ENCODE assay signal across 11 mouse cellular contexts in genomic region chr12:79902163-79902562, GRCm38 (mm10).
DNase-seq lines count a peak whose midpoint lies in the region; ATAC-seq lines count a peak whose summit lies in the region.
"Had no signal": no experiment of that assay in that cellular context is flagged by ENCODE, and none has a peak within 500 bp of the region (broad histone marks: within the 10 kb centered on the region; RNA-seq: fewer than 3 reads in every experiment).

No protein-coding gene starts in this region.

- H3K9ac ChIP-seq in hindbrain, embryonic 12.5 days = no peak overlapping the region
- H3K9ac ChIP-seq in hindbrain, embryonic 11.5 days (ENCODE audit: low read depth, low read length) = no peak overlapping the region
- no peak overlapping the region; the same call in 1 of the 2 replicates for H3K9ac ChIP-seq in midbrain, embryonic 11.5 days (ENCODE audit: low read length)
- H3K9ac ChIP-seq in intestine, embryonic 16.5 days (ENCODE audit: low read depth, low read length) = no peak overlapping the region
- no peak overlapping the region for H3K9ac ChIP-seq in stomach, embryonic 16.5 days (ENCODE audit: low read length)

- 47% methylated on average over 7 of the region's 7 CpGs for WGBS in hindbrain, embryonic 12.5 days
- 52% methylated on average over 7 of the region's 7 CpGs for WGBS in hindbrain, embryonic 11.5 days
- 54% methylated on average over 7 of the region's 7 CpGs for WGBS in midbrain, embryonic 10.5 days
- 54% methylated on average over 7 of the region's 7 CpGs for WGBS in midbrain, embryonic 11.5 days
- 70% methylated on average over 7 of the region's 7 CpGs for WGBS in intestine, embryonic 16.5 days
- WGBS in stomach, embryonic 16.5 days = 72% methylated on average over 7 of the region's 7 CpGs

- no peaks in the 10 kb centered on the region for H3K36me3 ChIP-seq in hindbrain, embryonic 12.5 days
- no peaks in the 10 kb centered on the region for H3K36me3 ChIP-seq in hindbrain, embryonic 11.5 days (ENCODE audit: control insufficient read depth, insufficient read depth, low read length)
- H3K36me3 ChIP-seq in midbrain, embryonic 10.5 days = peaks cover 4% of the 10 kb centered on the region; the same call in 1 of the 2 replicates
- H3K36me3 ChIP-seq in midbrain, embryonic 11.5 days (ENCODE audit: control insufficient read depth, insufficient read depth, low read length) = no peaks in the 10 kb centered on the region
- no peaks in the 10 kb centered on the region for H3K36me3 ChIP-seq in intestine, embryonic 16.5 days (ENCODE audit: control insufficient read depth, insufficient read depth, low read length)
- no peaks in the 10 kb centered on the region for H3K36me3 ChIP-seq in stomach, embryonic 16.5 days (ENCODE audit: control insufficient read depth, insufficient read depth, low read length)

- no peak overlapping the region for H3K4me3 ChIP-seq in hindbrain, embryonic 12.5 days
- no peak overlapping the region for H3K4me3 ChIP-seq in hindbrain, embryonic 11.5 days (ENCODE audit: low read depth, low read length)
- H3K4me3 ChIP-seq in midbrain, embryonic 10.5 days = no peak overlapping the region
- no peak overlapping the region for H3K4me3 ChIP-seq in midbrain, embryonic 11.5 days (ENCODE audit: low read depth, low read length)
- H3K4me3 ChIP-seq in intestine, embryonic 16.5 days (ENCODE audit: low read length) = no peak overlapping the region
- no peak overlapping the region for H3K4me3 ChIP-seq in stomach, embryonic 16.5 days (replicated peaks; ENCODE audit: low read length)

- H3K27ac ChIP-seq in hindbrain, embryonic 12.5 days = peak overlapping the region; percentile 45
- no peak overlapping the region for H3K27ac ChIP-seq in hindbrain, embryonic 11.5 days (ENCODE audit: low read depth, low read length)
- H3K27ac ChIP-seq in midbrain, embryonic 10.5 days (replicated peaks) = peak overlapping the region; percentile 73
- H3K27ac ChIP-seq in midbrain, embryonic 11.5 days (ENCODE audit: low read depth, low read length) = no peak overlapping the region
- H3K27ac ChIP-seq in intestine, embryonic 16.5 days (ENCODE audit: low read length) = peak overlapping the region; percentile 59
- peak overlapping the region; percentile 52; the same call in 1 of the 2 replicates for H3K27ac ChIP-seq in stomach, embryonic 16.5 days (ENCODE audit: low read length)

- H3K4me2 ChIP-seq in hindbrain, embryonic 12.5 days (replicated peaks) = no peak overlapping the region
- H3K4me2 ChIP-seq in hindbrain, embryonic 11.5 days (replicated peaks; ENCODE audit: low read depth, low read length) = no peak overlapping the region
- H3K4me2 ChIP-seq in midbrain, embryonic 11.5 days = no peak overlapping the region
- H3K4me2 ChIP-seq in intestine, embryonic 16.5 days (ENCODE audit: low read depth, low read length) = no peak overlapping the region
- H3K4me2 ChIP-seq in stomach, embryonic 16.5 days (ENCODE audit: low read depth, low read length) = no peak overlapping the region

- no peak for DNase-seq in hindbrain, embryonic 11.5 days (ENCODE audit: low spot score)
- no peak for DNase-seq in midbrain, embryonic 10.5 days (ENCODE audit: low spot score)
- no peak for DNase-seq in midbrain, embryonic 11.5 days (ENCODE audit: low spot score, missing footprints)
- no peak for DNase-seq in cerebellum, adult 11 months
- DNase-seq in layer of hippocampus, adult 18-20 months (ENCODE audit: low spot score in 2 of 2) = no peak
- DNase-seq: cerebellum, adult 8-10 months; retina, postnatal 1 day; thymus, adult 18-20 months had no signal

- no peaks in the 10 kb centered on the region for H3K27me3 ChIP-seq in hindbrain, embryonic 12.5 days
- H3K27me3 ChIP-seq in hindbrain, embryonic 11.5 days (ENCODE audit: control insufficient read depth, insufficient read depth, low read length) = no peaks in the 10 kb centered on the region
- 0 out of 2 replicates have a peak, but pooled peaks cover 10% of the 10 kb centered on the region for H3K27me3 ChIP-seq in midbrain, embryonic 10.5 days (ENCODE audit: low read depth, poor library complexity, severe bottlenecking)
- no peaks in the 10 kb centered on the region for H3K27me3 ChIP-seq in midbrain, embryonic 11.5 days (ENCODE audit: control insufficient read depth, insufficient read depth, low read length)
- no peaks in the 10 kb centered on the region for H3K27me3 ChIP-seq in intestine, embryonic 16.5 days (replicated peaks; ENCODE audit: control insufficient read depth, insufficient read depth, low read length)
- H3K27me3 ChIP-seq in stomach, embryonic 16.5 days (ENCODE audit: control insufficient read depth, insufficient read depth, low read length) = no peaks in the 10 kb centered on the region

- ATAC-seq in hindbrain, embryonic 12.5 days (ENCODE audit: low FRiP score) = no peak
- no peak for ATAC-seq in hindbrain, embryonic 11.5 days (ENCODE audit: low FRiP score)
- ATAC-seq in midbrain, embryonic 11.5 days (ENCODE audit: low FRiP score) = no peak
- ATAC-seq in intestine, embryonic 16.5 days = no peak
- ATAC-seq in stomach, embryonic 16.5 days (ENCODE audit: insufficient read depth, low FRiP score) = no peak

- H3K9me3 ChIP-seq in hindbrain, embryonic 12.5 days (replicated peaks) = peaks cover 4% of the 10 kb centered on the region; the same call in 1 of the 2 replicates
- no peaks in the 10 kb centered on the region for H3K9me3 ChIP-seq in hindbrain, embryonic 11.5 days (ENCODE audit: control insufficient read depth, low read length)
- peaks cover 9% of the 10 kb centered on the region for H3K9me3 ChIP-seq in midbrain, embryonic 10.5 days (replicated peaks)
- no peaks in the 10 kb centered on the region; the same call in 1 of the 2 replicates for H3K9me3 ChIP-seq in midbrain, embryonic 11.5 days (ENCODE audit: control insufficient read depth, low read length)
- no peaks in the 10 kb centered on the region for H3K9me3 ChIP-seq in intestine, embryonic 16.5 days (ENCODE audit: control insufficient read depth, low read length)
- H3K9me3 ChIP-seq in stomach, embryonic 16.5 days (replicated peaks; ENCODE audit: control insufficient read depth, low read length) = no peaks in the 10 kb centered on the region

- H3K4me1 ChIP-seq in hindbrain, embryonic 12.5 days = peaks cover 30% of the 10 kb centered on the region
- no peaks in the 10 kb centered on the region; the same call in 1 of the 2 replicates for H3K4me1 ChIP-seq in hindbrain, embryonic 11.5 days (replicated peaks; ENCODE audit: control insufficient read depth, insufficient read depth, low read length)
- H3K4me1 ChIP-seq in midbrain, embryonic 10.5 days = peaks cover 65% of the 10 kb centered on the region
- H3K4me1 ChIP-seq in midbrain, embryonic 11.5 days (ENCODE audit: control insufficient read depth, insufficient read depth, low read length) = peaks cover 13% of the 10 kb centered on the region
- H3K4me1 ChIP-seq in intestine, embryonic 16.5 days (ENCODE audit: control insufficient read depth, insufficient read depth, low read length) = peaks cover 34% of the 10 kb centered on the region
- H3K4me1 ChIP-seq in stomach, embryonic 16.5 days (ENCODE audit: control insufficient read depth, insufficient read depth, low read length) = peaks cover 42% of the 10 kb centered on the region

Comparison
In these comparisons a context has a peak if more than half of its experiments do, and no peak if none do; other contexts are left out.
1. H3K27ac ChIP-seq: peak in hindbrain, embryonic 12.5 days (single experiment), midbrain, embryonic 10.5 days (single experiment), intestine, embryonic 16.5 days (single experiment) and stomach, embryonic 16.5 days (single experiment); none in hindbrain, embryonic 11.5 days (single experiment) and midbrain, embryonic 11.5 days (single experiment).